Mouse (Mus musculus) lung, postnatal 0 days (tissue): ENCODE data around the gene Paics.

Experiments used
- CTCF ChIP-seq: IDR thresholded peaks from 2 replicates; pipeline ENCODE4 v1.5.1; 2016; ENCODE audit warnings: antibody characterized with exemption, mild to moderate bottlenecking
- EP300 ChIP-seq: IDR thresholded peaks from 2 replicates; pipeline ENCODE4 v1.6.1; 2016; ENCODE audit warnings: antibody characterized with exemption, mild to moderate bottlenecking, control low read depth

DNA sequence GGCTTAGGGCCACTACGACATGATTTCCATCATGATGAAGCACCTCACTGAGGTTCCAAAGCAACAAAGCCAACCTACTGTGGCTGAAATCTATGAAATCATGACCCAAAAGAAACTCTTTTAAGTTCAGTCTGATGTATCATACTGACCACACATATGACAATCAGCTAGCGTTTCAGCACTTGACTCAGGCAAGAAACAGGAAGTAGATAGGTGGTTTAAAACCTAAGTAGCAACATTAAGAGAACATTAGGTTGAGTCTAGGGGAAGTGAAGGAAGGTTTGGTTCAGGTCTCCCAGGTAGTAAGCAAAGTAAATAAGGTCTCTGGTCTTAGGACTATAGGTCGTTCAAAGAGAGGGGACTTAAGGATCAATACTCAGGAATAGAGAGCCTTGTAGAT is 22.4 kb downstream of the Paics start:
- no peak for TF ChIP-seq EP300
- no peak for TF ChIP-seq CTCF
